Mouse (Mus musculus): ENCODE measurements around the gene Slc9a4.

GRCm38 (mm10) chr1:40590931-40591330 is 11.1 kb downstream of the Slc9a4 start:
- no peak for TF ChIP-seq CTCF (IDR thresholded peaks at IDR 0.05; ENCODE audit: borderline replicate concordance, insufficient read depth, low read depth, low read length)
- TF ChIP-seq POLR2A (IDR thresholded peaks at IDR 0.05; ENCODE audit: borderline replicate concordance, insufficient read depth, low read length): no peak
